Mouse (Mus musculus): ENCODE results near the gene Gm5105.

- no peak for TF ChIP-seq MEF2A (IDR thresholded peaks at IDR 0.05; ENCODE audit: extremely low read depth, insufficient replicate concordance, low read depth, low read length, poor library complexity, severe bottlenecking)
- no peak for TF ChIP-seq KAT2A (conservative IDR thresholded peaks at IDR 0.05; ENCODE audit: low read depth, low read length)
- TF ChIP-seq MAFK (IDR thresholded peaks at IDR 0.05; ENCODE audit: borderline replicate concordance, low read depth, low read length) = no peak
Measured at GRCm38 (mm10) chr3:138103690-138104089, 36.5 kb upstream of the Gm5105 start.

All from MEL (cell line).